Mouse (Mus musculus): ENCODE data around the gene Ces2f.
"Not testable (repeated sequence)": the region's sequence is repeated elsewhere in the genome, so short reads cannot be mapped to it uniquely, and the experiment has no call there.

The Ces2f gene

DNA sequence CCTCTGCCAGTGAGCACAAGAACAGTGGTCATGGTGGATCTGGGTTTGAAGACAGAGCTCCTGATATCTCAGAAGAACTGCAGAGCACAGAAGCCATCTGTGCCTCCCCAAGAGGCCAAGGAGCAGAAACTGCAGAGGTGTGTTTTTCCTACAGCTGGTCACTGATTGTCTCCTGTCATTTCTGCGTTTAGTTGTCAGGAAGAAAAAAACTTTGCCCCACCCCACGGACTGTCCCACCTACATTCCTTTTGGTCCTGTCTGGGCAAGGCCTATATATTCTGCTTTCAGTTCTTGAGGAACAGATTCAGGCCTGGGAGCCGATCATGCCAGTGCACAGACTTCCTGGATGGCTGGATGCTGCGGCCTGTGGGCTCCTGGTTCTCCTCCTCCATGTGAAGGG lies at the start of gene Ces2f:
Ces2f (plus strand) TSS at position 301 of the 400 bp plus-strand sequence.
- DNase-seq (ENCODE audit: low read depth in 2 of 2, low spot score in 2 of 2), result no peak

- DNase-seq (ENCODE audit: low read depth in 2 of 2, low spot score in 2 of 2), result no peak
Measured at GRCm38 (mm10) chr8:104901746-104902145, 45.4 kb upstream of the Ces2f start.

DNA sequence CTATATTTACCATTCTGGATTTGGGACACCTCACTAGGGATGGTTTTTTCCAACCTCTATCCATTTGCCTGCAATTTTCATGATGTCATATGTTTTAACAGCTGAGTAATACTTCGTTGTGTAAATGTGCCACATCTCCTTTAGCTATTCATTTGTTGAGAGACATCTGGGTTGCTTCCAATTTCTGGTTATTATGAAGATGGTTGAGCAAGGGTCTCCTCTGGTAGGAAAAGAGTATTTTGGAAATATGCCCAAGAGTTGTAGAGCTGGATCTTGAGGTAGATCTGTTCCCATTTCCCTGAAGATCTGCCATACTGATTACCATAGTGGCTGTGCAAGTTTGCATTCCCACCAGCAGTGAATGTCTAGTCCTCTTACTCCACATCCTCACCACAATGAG lies 40.0 kb upstream of the Ces2f start:
- DNase-seq (ENCODE audit: low read depth in 2 of 2, low spot score in 2 of 2), result no peak

DNA sequence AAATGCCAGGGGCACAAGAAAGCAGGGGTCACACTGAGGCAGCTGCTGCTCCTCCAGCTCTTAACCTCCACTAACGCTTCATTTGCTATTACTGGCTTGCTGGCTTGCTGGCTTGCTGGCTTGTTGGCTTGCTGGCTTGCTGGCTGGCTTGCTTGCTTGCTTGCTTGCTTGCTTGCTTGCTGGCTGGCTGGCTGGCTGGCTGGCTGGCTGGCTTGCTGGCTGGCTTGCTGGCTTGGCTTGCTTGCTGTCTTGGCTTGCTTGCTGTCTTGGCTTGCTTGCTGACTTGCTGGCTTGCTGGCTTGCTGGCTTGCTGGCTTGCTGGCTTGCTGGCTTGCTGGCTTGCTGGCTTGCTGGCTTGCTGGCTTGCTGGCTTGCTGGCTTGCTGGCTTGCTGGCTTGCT lies 38.1 kb upstream of the Ces2f start:
- DNase-seq (ENCODE audit: low read depth in 2 of 2, low spot score in 2 of 2), result not testable (repeated sequence)

DNA sequence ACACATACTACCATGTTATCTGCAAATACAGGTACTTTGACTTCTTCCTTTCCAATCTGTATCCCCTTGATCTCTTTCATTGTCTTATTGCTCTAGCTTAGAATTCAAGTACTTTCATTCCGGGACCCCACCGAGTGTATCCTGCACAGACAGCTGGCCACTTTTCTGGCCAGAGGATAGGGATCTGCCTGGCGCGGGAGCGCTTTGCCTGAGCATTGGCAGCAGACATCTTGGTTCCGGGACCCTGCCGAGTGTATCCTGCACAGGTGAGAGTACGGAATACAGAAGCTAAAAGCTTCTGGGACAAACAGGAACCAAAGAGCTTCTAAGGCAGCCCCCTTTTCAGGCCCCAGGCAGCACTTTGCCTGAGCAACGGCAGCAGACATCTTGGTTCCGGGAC lies 37.5 kb upstream of the Ces2f start:
- DNase-seq (ENCODE audit: low read depth in 2 of 2, low spot score in 2 of 2), result not testable (repeated sequence)

- no peak for DNase-seq (ENCODE audit: low read depth in 2 of 2, low spot score in 2 of 2)
Measured at GRCm38 (mm10) chr8:104925972-104926596, 21.1 kb upstream of the Ces2f start, which contains the start of gene Ces2e. Ces2e (plus strand) TSS chr8:104926260.

DNA sequence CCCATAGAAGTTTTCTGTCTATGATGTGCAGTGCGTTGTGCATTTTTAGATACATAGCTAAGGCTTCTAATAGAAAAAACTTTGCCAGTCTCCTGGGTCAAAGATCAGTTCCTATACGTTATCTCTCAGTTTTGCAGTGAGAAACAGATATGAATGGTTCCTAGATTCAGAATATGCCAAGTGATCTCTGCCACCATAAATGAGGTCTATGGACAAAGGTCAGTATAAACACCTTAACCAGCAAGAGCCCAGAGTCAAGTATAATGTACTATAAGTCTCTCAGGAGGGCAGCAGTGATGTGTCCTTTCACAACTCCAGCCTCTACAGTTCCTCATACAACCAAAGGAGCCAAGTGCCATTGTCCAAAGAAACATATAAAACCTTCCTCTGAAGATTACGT lies 19.9 kb upstream of the Ces2f start:
- DNase-seq (ENCODE audit: low read depth in 2 of 2, low spot score in 2 of 2), result no peak

GRCm38 (mm10) chr8:104944665-104945064 lies 2.5 kb upstream of the Ces2f start:
- DNase-seq (ENCODE audit: low read depth in 2 of 2, low spot score in 2 of 2), result no peak

DNA sequence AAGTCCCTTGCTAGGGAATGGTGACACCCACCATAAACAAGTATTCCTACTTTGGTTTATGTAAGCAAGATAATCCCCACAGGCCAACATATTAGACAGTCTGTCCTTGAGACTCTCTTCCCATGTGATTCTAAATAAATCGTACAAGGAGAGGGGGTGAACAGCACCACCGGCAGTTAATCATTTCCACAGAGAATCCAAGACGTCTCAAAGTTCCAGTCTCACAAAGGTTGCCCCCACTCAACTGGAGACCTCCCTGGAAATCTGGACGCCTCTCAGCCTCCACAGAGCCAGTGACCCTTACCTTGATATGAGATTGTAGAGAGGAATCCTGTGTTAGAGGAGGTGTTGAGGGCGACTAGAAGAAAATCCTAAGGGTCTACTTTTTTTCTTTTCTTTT lies 1.9 kb downstream of the Ces2f start:
- DNase-seq (ENCODE audit: low read depth in 2 of 2, low spot score in 2 of 2), result no peak

DNA sequence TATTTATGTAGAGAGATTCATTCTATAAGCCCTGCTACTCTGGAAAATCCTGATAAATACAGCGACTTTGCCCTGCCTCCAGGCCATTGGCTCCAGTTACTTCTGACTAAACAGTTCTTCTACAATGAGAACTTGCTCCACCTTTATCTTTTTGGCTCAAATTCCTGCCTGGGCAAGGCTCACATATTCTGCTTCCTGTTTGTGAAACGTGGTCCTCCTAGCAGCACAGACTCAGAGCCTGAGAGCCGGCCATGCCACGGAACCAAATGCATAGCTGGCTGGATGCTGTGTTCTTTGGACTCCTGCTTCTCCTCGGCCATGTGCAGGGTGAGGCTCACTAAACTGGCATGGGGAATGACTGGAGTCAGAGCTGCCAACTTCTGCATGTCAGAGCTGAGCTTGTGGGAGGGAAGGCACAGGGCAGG lies 14.4 kb downstream of the Ces2f start, which contains the start of gene Ces2g:
Ces2g (plus strand) TSS at position 182 of the 425 bp plus-strand sequence.
- no peak for DNase-seq (ENCODE audit: low read depth in 2 of 2, low spot score in 2 of 2)

DNA sequence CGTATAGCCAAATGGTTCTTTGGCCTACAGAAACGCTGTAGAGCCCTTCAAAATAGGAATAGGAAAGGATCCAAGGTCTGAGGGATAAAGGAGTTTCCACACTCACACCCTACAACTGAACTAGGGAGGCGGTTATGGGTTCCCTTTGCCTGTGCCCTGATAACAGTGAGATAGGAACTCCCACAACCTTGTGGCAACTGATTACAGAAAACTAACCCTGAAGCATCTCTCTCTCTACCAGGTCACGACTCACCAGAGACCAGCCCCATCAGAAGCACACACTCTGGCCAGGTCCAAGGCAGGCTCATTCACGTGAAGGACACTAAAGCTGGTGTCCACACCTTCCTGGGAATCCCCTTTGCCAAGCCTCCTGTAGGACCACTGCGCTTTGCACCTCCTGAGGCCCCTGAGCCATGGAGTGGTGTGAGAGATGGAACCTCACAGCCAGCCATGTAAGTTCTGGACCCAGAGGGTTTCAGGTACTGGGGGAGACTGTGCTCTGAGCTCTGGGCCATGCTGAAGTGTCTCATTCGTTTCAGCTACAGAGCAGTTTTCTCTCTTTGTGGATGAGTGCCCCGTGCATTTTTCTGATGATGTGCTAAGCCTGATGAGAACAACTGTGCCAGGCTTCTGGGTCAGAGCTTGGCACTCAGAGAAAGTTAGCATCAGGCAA lies 15.2 kb downstream of the Ces2f start:
- DNase-seq (ENCODE audit: low read depth in 2 of 2, low spot score in 2 of 2), result no peak

DNA sequence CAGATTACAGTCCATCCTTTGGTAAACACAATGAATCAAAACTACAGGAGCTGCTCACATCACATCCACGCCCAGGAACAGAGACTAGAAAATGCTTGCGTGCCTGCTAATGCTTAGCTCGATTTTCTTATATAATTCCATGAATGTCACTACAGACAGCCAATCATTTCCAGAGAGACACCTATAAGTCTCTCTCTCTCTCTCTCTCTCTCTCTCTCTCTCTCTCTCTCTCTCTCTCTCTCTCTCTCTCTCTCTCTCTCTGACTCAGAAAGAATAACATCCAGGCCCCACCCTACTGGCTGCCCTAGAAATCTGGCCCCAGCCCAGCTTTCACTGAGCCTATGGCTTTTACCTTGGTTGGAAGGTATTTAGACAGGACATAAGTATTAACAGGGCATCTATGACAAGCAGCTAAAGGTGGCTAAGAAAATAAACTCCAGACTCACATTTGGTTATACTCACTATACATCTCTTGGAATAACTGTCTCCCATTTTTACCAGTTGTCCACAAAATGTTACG lies 16.3 kb downstream of the Ces2f start:
- DNase-seq (ENCODE audit: low read depth in 2 of 2, low spot score in 2 of 2), result no peak

- DNase-seq (ENCODE audit: low read depth in 2 of 2, low spot score in 2 of 2), result no peak
Measured at GRCm38 (mm10) chr8:104984126-104984525, 37.0 kb downstream of the Ces2f start.

GRCm38 (mm10) chr8:104984942-104985341 lies 37.8 kb downstream of the Ces2f start:
- no peak for DNase-seq (ENCODE audit: low read depth in 2 of 2, low spot score in 2 of 2)

- no peak for DNase-seq (ENCODE audit: low read depth in 2 of 2, low spot score in 2 of 2)
Measured at GRCm38 (mm10) chr8:104998191-104998590, 51.0 kb downstream of the Ces2f start.

GRCm38 (mm10) chr8:104999183-104999582 lies 52.0 kb downstream of the Ces2f start:
- DNase-seq (ENCODE audit: low read depth in 2 of 2, low spot score in 2 of 2), result no peak

DNA sequence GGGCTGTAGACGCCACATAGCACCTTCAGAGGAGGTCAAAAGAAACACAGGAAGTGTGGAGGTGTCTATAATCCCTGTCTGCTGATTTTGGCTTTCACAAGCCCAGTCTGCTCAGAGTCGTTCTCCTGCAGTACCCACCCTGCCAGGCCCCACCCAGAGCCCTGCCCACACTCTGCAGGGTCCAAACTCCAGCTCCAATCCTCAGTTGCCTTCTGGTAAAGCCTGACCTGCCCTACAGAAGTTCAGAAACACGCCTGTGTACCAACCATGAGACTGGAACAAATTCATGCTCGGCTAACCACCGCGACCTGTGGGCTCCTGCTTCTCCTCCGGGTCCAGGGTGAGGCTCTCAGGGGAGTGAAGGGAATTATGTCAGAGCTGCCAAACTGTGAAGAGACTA lies 53.4 kb downstream of the Ces2f start, which contains the start of gene Ces2h:
Ces2h (plus strand) TSS at position 268 of the 400 bp plus-strand sequence.
- DNase-seq (ENCODE audit: low read depth in 2 of 2, low spot score in 2 of 2), result no peak

Data from CD8-positive naive resting alpha-beta T cell, adult 2 months (primary cell).